9 mouse cellular contexts compared by ENCODE assay signal in genomic region chr19:5810840-5811563, GRCm38 (mm10). TPM values are rescaled to one million over a fixed set of nuclear protein-coding genes. Genes with fewer than 3 reads are reported as not detected.
DNase-seq lines count a peak whose midpoint lies in the region; ATAC-seq and TF ChIP-seq lines count a peak whose summit lies in the region.
"Had no signal": no experiment of that assay in that cellular context is flagged by ENCODE, and none has a peak within 500 bp of the region (broad histone marks: within the 10 kb centered on the region; RNA-seq: fewer than 3 reads in every experiment).

No protein-coding gene starts in this region.

- 73% methylated on average over 9 of the region's 9 CpGs for WGBS in liver, adult 2 months
- 75% methylated on average over 9 of the region's 9 CpGs for WGBS in embryonic facial prominence, embryonic 13.5 days
- 51% methylated on average over 9 of the region's 9 CpGs for WGBS in intestine, embryonic 16.5 days
- 71% methylated on average over 9 of the region's 9 CpGs for WGBS in neural tube, embryonic 15.5 days
- WGBS in thymus, adult 2 months: 94% methylated on average over 9 of the region's 9 CpGs
- 50% methylated on average over 9 of the region's 9 CpGs for WGBS in lung, adult 2 months

- H3K9ac ChIP-seq in liver, adult 2 months (ENCODE audit: low read depth, low read length): no peak overlapping the region
- H3K9ac ChIP-seq in embryonic facial prominence, embryonic 13.5 days: peak overlapping the region; percentile 51; the same call in 1 of the 2 replicates
- peak overlapping the region; percentile 52 for H3K9ac ChIP-seq in intestine, embryonic 16.5 days (ENCODE audit: low read depth, low read length)
- H3K9ac ChIP-seq in neural tube, embryonic 15.5 days (replicated peaks): peak overlapping the region; percentile 23; the same call in 1 of the 2 replicates

- H3K27me3 ChIP-seq in liver, adult 2 months (ENCODE audit: control insufficient read depth, insufficient read depth, low read length): no peaks in the 10 kb centered on the region
- H3K27me3 ChIP-seq in embryonic facial prominence, embryonic 13.5 days: no peaks in the 10 kb centered on the region
- H3K27me3 ChIP-seq in intestine, embryonic 16.5 days (replicated peaks; ENCODE audit: control insufficient read depth, insufficient read depth, low read length): no peaks in the 10 kb centered on the region
- H3K27me3 ChIP-seq in neural tube, embryonic 15.5 days (replicated peaks): no peaks in the 10 kb centered on the region
- H3K27me3 ChIP-seq in thymus, adult 2 months (ENCODE audit: control insufficient read depth, insufficient read depth, low read length): no peaks in the 10 kb centered on the region

- H3K79me2 ChIP-seq in liver, adult 2 months (ENCODE audit: control insufficient read depth, insufficient read depth, low read length): no peaks in the 10 kb centered on the region

- H3K4me1 ChIP-seq in liver, adult 2 months (ENCODE audit: control insufficient read depth, insufficient read depth, low read length): peaks cover 23% of the 10 kb centered on the region
- peaks cover 57% of the 10 kb centered on the region for H3K4me1 ChIP-seq in embryonic facial prominence, embryonic 13.5 days
- H3K4me1 ChIP-seq in intestine, embryonic 16.5 days (ENCODE audit: control insufficient read depth, insufficient read depth, low read length): peaks cover 71% of the 10 kb centered on the region
- peaks cover 51% of the 10 kb centered on the region for H3K4me1 ChIP-seq in neural tube, embryonic 15.5 days
- H3K4me1 ChIP-seq in thymus, adult 2 months (replicated peaks; ENCODE audit: control insufficient read depth, insufficient read depth, low read length): peaks cover 35% of the 10 kb centered on the region
- H3K4me1 ChIP-seq in lung, adult 2 months (ENCODE audit: control insufficient read depth, insufficient read depth, low read length): peaks cover 58% of the 10 kb centered on the region

- ATAC-seq in embryonic facial prominence, embryonic 13.5 days (ENCODE audit: insufficient number of reproducible peaks, insufficient read depth, low FRiP score, low TSS enrichment, low read depth): no peak
- peak; percentile 21 for ATAC-seq in intestine, embryonic 16.5 days
- no peak for ATAC-seq in neural tube, embryonic 15.5 days (ENCODE audit: low FRiP score)

- peak overlapping the region; percentile 38 for H3K27ac ChIP-seq in liver, adult 2 months (replicated peaks; ENCODE audit: insufficient read depth, low read depth, low read length)
- H3K27ac ChIP-seq in embryonic facial prominence, embryonic 13.5 days: peak overlapping the region; percentile 92
- peak overlapping the region; percentile 97 for H3K27ac ChIP-seq in intestine, embryonic 16.5 days (ENCODE audit: low read length)
- H3K27ac ChIP-seq in neural tube, embryonic 15.5 days (replicated peaks): peak overlapping the region; percentile 96
- H3K27ac ChIP-seq in thymus, adult 2 months (ENCODE audit: control insufficient read depth, insufficient read depth, low read length): no peak overlapping the region

- H3K4me2 ChIP-seq in embryonic facial prominence, embryonic 13.5 days: peak overlapping the region; percentile 18; the same call in 1 of the 2 replicates
- peak overlapping the region; percentile 2; the same call in 1 of the 2 replicates for H3K4me2 ChIP-seq in intestine, embryonic 16.5 days (ENCODE audit: low read depth, low read length)
- 0 out of 2 replicates have a peak overlapping the region, but pooled peaks have one; percentile 4 for H3K4me2 ChIP-seq in neural tube, embryonic 15.5 days

- no peaks in the 10 kb centered on the region for H3K9me3 ChIP-seq in embryonic facial prominence, embryonic 13.5 days
- H3K9me3 ChIP-seq in intestine, embryonic 16.5 days (ENCODE audit: control insufficient read depth, low read length): no peaks in the 10 kb centered on the region
- no peaks in the 10 kb centered on the region for H3K9me3 ChIP-seq in neural tube, embryonic 15.5 days (replicated peaks)

- no peak for TF ChIP-seq POLR2A in liver, adult 2 months (IDR thresholded peaks at IDR 0.05; ENCODE audit: extremely low read depth, insufficient read depth, low read length)
- no peak for TF ChIP-seq POLR2A in thymus, adult 2 months (IDR thresholded peaks at IDR 0.05; ENCODE audit: control insufficient read depth, extremely low read depth, insufficient read depth, low read length, poor library complexity)
- no peak for TF ChIP-seq POLR2A in lung, adult 2 months (IDR thresholded peaks at IDR 0.05; ENCODE audit: borderline replicate concordance, extremely low read depth, low read depth, low read length)

- H3K4me3 ChIP-seq in liver, adult 2 months (ENCODE audit: insufficient read depth, low read depth, low read length): no peak overlapping the region
- H3K4me3 ChIP-seq in embryonic facial prominence, embryonic 13.5 days: no peak overlapping the region
- no peak overlapping the region for H3K4me3 ChIP-seq in intestine, embryonic 16.5 days (ENCODE audit: low read length)
- H3K4me3 ChIP-seq in neural tube, embryonic 15.5 days (replicated peaks): no peak overlapping the region
- H3K4me3 ChIP-seq in thymus, adult 2 months (ENCODE audit: control insufficient read depth, insufficient read depth, low read length): no peak overlapping the region
- H3K4me3 ChIP-seq in lung, adult 2 months (replicated peaks; ENCODE audit: extremely low read depth, low read depth, low read length): no peak overlapping the region

- H3K36me3 ChIP-seq in liver, adult 2 months (ENCODE audit: control insufficient read depth, insufficient read depth, low read length): no peaks in the 10 kb centered on the region
- H3K36me3 ChIP-seq in embryonic facial prominence, embryonic 13.5 days: no peaks in the 10 kb centered on the region
- H3K36me3 ChIP-seq in intestine, embryonic 16.5 days (ENCODE audit: control insufficient read depth, insufficient read depth, low read length): no peaks in the 10 kb centered on the region
- no peaks in the 10 kb centered on the region for H3K36me3 ChIP-seq in neural tube, embryonic 15.5 days
- H3K36me3 ChIP-seq in thymus, adult 2 months (ENCODE audit: control insufficient read depth, insufficient read depth, low read length): no peaks in the 10 kb centered on the region

- TF ChIP-seq CTCF in liver, adult 2 months (IDR thresholded peaks at IDR 0.05; ENCODE audit: low read depth, low read length): no peak
- TF ChIP-seq CTCF in thymus, adult 2 months (IDR thresholded peaks at IDR 0.05; ENCODE audit: borderline replicate concordance, control insufficient read depth, extremely low read depth, insufficient read depth, low read length, poor library complexity): no peak
- TF ChIP-seq CTCF in lung, adult 2 months (IDR thresholded peaks at IDR 0.05; ENCODE audit: insufficient read depth, low read length): no peak

- DNase-seq in liver, adult 2 months (ENCODE audit: extremely low read depth, low read depth, low spot score): no peak
- no peak for DNase-seq in liver
- DNase-seq in thymus, adult 2 months: no peak
- no peak for DNase-seq in ovary, postnatal 36 days (ENCODE audit: low spot score)
- no peak for DNase-seq in lung, adult 2 months
- DNase-seq: thymus, postnatal 36 days had no signal

RNA-seq across cellular contexts. Expression of gene Scyl1, which starts 39.8 kb away (rescaled TPM):
- 28.9 and 35.9 TPM in 2 replicates for total RNA-seq in liver, adult 2 months (2014; rRNA removed)
- polyA plus RNA-seq in liver, adult 2 months (2012; rRNA removed): 40.9 and 46.6 TPM in 2 replicates
- 73.0 and 75.3 TPM in 2 replicates for polyA plus RNA-seq in embryonic facial prominence, embryonic 13.5 days (2015; fragmentation: Nextera tagmentation; extraction: Ambion mirVana)
- polyA plus RNA-seq in intestine, embryonic 16.5 days (2015; fragmentation: Nextera tagmentation; extraction: Ambion mirVana): 58.9 and 64.3 TPM in 2 replicates
- polyA plus RNA-seq in neural tube, embryonic 15.5 days (2015; fragmentation: Nextera tagmentation; extraction: Ambion mirVana): 81.6 and 83.1 TPM in 2 replicates
- 107 and 113 TPM in 2 replicates for polyA plus RNA-seq in thymus, adult 2 months (2012; rRNA removed)
- polyA plus RNA-seq in lung, adult 2 months (2012; rRNA removed): 113 and 116 TPM in 2 replicates
